Mouse (Mus musculus): Measurements from ENCODE around the gene Faf1.
"Not testable (repeated sequence)": the region's sequence is repeated elsewhere in the genome, so short reads cannot be mapped to it uniquely, and the experiment has no call there.

Gene Faf1

DNA sequence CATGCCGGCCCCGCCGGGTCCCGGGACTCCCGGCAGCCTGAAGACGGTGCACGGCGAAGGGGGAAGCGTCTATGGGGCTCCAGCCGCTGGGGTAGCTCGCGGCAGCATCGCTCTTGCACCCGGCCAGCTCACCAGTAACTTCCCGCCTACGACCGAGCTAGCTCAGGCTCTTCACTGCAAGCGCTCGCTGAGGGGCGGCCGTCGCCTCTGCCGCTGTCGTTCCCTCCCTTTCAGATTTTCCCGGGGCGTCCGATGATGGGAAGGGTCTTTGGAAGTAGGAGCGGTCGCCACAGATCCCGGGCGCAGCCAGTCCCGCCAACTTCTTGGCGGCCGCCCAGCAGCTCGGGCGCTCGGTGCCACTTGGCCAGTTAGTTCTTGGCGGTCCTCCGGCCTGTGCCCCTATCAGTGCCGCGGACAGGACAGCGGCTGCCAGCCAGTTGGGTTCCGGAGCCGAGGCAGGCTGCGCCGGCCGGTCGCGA lies 10.4 kb upstream of the Faf1 start:
- peak; percentile 44 for DNase-seq

DNA sequence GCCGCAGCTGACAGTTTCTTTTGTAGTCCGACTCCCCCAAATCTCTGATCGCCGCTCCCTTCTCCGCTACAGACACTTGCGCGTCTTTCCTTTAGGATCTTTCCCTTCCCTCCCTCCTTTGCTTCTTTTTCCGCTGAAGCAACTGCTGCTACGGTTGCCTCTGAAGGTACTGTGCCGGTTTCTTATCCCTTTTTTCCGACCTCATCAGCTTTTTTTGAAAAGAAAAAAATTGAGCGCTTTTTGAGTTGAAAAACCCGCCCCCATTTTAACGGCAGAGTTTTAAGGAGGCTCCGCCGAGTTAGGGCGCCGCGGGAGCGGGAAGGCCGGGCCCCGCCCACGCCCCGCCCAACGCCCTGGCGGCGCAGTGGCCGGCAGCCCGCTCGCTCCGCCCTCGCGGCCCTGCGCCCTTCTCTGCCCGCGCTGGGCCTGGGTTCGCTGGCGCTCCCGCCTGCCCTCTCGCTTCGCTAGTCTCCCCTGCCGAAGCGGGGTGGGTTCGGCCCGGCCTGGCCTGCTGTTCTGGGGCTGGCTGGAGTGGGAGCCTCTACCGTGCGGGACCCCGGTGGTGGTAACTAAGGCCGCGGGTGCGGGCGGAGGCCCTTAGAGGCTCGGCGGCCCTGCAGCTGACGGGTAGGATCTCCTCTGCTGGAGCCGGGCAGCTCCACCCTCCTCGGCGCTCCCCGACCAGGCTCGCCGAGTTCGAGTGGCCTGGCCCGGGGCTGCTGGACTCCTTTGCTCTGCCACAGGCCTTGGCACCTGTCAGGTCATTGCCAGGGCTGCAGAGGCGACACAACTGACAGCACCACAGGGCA lies 9.7 kb upstream of the Faf1 start, which contains the start of gene Cdkn2c:
Gene Cdkn2c (minus strand): TSS at position 729 of the 809 bp plus-strand sequence.
- DNase-seq: peak; percentile 74

DNA sequence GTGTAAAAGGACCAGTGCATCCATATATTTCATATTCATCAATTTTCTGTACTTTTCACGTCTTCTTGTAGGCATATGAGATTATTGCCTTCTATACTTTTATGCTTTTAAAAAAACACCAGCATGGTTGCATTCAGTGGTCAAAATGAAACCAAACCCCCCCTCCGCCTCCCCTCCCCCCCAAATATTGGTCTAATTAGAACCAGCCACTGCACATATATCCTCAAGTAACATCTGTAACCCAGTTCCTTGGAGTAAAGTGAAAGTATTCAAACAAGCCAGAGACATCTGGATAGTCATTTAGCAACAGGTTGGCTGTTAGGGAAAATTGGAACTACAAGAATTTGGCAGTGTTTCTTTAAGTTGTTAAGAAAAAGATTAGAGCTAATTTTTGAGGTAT lies 8.9 kb upstream of the Faf1 start:
- no peak for DNase-seq

DNA sequence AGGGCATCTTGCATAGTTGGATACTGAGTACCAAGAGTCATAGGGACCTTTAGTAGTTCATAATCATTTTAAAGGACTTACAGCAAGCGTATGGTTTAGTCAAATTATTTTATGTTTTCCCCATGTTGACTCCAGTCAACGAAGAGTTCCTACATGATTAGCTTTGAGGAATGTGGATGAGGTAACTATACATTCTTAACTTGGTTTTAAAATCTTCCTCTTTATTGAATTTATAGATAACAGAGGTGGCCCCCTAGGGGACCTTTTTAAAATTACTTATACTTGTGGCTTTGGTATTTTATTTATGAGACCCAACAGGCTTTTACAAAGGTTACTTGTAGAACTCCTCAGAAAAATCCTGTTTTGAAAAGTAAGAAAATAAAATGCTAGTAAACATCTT lies 6.2 kb upstream of the Faf1 start:
- no peak for DNase-seq

DNA sequence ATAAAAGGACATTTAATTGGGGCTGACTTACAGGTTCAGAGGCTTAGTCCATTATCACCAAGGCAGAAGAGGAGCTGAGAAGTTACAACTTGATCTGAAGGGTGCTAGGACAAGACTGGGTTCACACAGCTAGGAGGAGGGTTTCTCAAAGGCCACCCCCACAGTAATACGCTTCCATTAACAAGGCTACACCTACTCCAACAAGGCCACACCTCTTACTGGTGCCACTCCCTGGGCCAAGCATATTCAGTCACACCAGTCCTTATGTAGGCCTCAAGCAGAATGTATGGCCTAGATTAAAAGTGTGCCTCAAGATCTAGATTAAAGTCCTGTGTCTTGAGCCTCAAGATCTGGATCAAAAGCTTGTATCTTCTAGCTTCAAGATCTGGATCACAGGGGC lies 4.4 kb upstream of the Faf1 start:
- no peak for DNase-seq

DNA sequence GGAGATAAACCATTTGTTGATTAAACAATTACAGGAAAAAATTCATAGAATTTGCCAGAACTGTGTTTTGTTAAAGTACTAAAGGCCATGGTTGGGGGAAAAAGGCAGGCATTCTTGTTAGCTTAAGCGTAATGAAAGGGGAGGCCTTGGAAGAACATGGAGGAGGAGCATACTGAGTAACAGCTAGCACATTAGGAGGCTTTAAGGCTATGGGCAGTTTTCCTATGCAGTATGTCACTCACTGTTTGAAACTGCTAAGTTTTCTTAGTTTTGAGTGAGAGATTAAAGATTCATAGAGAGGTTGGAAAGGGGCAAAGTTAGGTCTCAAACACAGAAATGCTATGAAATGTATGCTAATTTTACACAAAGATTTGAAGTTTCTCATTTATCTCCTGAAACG lies 2.3 kb upstream of the Faf1 start:
- no peak for DNase-seq

DNA sequence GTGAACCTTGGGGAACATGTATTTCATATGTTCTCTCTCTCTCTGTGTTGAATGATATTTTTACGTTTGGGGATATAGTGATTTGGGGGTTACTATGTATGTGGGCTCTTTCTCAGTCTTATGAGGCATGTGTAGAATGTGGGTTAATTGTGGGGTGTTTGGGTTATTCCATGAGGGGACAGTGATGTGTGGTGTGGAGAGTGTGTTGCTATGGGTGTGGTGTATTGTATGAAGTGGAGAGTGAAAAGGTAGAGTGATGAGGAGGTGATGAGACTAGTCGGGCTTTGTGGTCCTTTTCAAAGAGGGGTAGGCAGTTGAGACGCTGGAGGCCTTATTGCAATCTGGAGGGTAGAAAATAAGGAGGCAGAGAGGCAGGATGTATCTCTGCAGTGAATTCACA lies 833 bp downstream of the Faf1 start:
- no peak for DNase-seq

DNA sequence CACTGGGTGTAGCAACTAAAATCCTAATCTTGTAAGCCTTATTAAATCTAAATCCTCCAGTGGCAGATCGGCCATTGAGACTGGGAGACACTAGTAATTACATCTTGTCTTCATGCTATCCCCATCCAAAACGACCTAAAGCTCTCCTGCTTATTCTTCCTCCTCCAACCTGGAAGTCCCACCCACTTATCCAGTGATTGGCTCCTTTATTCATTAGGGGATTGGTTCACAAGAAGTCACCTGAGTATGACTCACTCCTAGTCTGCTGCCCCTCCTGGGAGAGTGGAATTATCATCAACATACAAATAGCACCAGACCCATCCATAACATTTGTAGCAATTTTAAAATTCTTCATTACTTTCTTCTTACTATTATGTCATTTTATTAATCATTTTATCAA lies 7.2 kb downstream of the Faf1 start:
- DNase-seq: no peak

DNA sequence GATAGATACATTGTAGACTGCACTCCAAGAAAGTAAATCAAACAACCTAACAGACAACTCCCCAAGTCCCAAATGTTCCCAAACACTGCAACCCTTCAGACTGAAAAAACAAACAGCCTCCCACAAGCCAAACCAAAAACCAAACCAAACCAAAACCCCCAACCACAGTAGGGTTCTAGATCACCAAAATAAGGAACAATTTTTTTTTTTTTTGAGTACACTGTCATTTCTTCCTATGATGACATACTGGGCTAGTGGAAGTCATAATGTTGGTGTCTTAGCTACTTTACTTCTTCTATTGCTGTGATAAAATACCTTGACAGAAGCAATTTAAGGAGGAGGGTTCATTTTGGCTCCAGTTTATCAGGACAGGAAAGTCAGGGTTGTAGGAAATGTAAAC lies 16.3 kb downstream of the Faf1 start:
- DNase-seq: no peak

DNA sequence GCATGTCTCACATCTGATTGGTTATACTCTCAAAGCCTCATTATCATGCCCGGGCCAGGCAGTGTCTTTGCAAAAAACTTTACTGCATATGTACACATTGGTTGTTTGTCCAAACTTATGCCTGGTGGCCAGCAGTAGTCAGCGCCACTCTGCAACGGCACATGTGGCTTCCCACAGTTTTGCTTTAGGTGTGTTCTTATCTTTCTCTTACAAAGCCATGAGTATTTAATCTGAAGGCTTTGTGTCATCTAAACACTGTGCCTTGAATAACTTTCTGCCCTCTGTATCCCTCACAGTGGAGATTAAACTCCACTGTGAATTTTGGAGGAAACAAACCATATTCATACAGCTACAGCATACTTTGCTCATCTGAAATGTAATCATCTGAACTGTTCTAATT lies 24.3 kb downstream of the Faf1 start:
- not testable (repeated sequence) for DNase-seq

DNA sequence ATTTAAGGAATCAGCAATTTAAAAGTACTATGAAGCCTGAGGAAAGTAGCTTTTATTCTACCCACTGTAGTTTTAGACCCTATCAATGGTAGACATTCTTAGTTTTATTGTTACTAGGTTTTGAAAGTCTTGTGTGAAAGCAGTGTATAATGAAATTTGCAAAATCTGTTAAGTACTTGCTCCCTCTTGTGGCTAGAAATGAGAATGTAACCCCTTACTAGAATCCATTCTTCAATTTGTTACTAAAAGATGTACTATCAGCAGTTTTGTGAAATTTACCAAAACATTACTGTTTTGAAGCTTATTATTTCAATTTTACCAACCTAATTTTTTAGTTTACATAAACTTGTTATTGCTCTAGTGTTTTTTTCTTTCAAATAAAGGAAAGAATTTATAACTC lies 27.2 kb downstream of the Faf1 start:
- DNase-seq: no peak

DNA sequence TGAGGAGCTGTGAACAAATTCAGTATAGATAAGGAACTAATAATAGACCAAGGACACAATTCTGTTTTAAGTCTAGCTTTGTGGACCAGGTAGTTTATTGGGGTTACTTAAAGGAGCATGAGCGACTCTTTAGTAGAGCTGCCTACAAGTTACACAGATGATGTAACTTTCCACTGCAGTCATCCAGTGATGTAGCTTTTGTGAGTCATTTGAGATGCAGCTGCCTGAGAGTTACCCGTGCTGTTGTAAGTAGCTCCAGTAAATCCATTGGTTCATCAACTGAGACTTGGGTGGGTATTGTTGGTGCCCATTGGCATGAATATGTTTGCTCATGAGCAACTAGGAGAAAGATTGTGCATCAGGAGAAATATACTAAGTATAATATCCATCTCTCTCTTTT lies 29.0 kb downstream of the Faf1 start:
- no peak for DNase-seq

DNA sequence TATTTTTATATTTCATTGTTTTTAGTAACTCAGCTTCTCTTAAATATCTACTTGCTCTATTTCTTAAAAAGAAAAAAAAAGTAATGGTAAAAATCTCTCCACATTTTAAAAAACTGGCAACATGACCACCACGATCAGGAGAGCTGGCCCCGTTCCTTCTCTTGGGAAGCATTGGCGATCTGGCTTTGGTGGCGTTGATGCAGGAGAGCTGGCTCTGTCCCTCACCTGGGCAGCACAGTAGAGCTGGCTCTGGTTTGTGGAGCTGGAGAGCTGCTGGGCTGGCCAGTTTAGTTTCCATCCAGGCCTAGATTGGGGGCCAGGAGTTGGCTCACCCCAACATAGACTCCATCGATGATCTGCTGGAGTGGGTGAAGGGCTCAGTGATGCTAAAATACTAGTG lies 42.9 kb downstream of the Faf1 start:
- no peak for DNase-seq

DNA sequence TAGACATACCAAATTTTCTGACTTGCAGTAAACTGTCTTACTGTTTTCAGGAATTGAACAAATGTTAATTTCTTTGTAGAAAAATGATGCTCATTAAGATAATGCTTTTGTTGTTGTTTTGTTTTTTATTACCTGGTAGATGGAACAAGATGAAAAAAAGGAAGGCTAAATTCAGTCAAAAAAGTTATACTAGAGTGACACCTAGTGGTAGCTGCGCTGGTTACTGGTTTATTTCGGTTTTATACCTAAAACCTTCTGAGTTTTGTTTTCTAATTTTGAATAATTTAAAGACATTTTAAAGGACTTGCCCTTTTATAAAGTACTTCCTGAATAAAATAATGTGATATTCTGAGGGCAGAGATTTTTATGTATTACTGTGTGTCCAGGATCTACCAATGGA lies 52.9 kb downstream of the Faf1 start:
- DNase-seq: peak; percentile 12

DNA sequence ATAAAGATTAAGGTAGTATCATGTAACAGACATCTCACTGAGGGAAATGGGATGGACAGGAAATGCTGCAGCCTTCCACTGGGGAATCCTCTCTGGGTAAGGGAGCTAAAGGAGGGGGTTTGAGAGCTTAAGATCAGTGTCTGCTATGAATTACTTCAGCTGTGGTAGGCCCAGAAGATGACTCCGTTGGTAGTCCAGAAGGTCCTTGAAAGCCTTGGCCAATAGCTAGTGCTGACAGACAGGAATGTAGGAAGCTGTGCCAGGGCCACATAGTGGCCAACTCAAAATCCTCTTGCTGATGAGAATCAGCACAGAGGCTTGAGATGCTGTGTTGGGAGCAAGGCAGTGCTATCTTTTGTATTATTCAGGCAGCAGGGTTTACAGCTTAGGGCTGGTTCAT lies 59.4 kb downstream of the Faf1 start:
- no peak for DNase-seq

DNA sequence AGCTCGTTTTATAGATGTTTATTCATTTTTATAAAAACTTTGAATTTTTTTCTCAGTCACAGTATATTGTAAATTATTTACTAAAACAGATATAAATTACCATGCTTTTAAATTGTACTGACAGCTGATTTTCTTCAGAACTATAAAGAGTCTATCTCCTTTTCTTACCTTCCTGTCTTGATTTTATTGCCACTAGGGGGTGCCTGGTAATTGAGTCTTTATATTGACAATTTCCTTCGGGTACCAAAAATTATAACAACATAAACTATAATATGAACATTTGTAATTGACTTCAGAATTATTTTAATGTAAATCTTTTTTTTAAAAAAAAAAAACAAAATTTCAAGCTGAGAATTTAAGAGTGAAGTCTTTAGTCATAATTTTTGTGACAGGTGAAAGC lies 67.6 kb downstream of the Faf1 start:
- no peak for DNase-seq

DNA sequence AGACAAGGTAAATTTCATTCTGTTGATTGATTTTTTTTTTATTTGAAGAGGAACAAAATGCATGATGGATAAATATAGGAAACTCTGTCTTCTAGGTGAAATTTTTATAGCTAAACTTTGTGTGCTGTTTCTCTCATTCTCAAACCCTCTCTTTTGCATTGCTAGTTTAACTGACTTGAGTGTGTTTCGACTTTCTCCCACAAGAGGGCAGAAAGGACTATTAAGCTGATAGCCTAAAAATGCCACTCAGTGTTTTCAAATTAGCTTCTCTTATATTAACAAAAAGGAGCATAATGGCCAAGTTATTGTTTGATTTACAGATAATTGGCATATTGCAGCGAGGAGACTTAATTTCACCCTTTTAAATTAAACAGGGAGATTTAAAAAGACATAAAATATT lies 82.6 kb downstream of the Faf1 start:
- no peak for DNase-seq

DNA sequence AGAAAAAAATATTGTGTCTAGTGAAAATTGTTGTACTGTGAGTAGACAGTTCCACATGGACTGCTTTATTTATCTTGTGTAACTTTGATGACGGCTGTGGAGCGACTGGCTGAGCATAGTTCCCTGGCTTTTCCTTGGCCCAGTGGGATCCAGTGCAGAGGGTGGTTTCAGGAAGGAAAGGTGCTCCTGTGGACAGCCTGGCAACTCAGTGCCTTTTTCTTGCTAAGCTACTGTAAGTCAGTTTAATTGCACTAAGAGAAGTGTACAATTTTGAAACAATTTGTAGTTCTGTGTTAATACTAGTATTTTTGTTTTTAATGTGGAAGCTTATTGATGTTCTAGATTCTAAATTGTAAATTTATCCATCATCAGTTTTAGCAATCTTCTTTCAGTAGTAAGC lies 83.5 kb downstream of the Faf1 start:
- DNase-seq: no peak

DNA sequence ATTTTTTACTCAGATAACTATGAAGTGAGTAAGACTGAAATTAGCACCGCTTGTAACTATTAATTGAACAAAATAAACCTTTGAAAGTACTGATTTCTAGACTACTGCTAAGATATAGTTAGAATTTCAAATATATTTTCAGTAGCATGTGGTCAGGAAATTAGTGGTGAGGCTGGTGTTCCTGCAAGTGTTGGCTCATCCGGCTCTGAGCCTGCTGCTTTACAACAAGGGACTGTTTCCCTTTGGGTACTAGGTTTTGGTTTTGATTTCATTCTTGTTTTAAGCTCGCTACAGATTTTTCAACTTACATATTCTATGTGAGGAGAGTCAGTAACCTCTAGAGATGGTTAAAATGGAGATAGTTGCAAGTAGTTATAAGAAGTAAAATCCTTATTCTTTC lies 84.1 kb downstream of the Faf1 start:
- no peak for DNase-seq

DNA sequence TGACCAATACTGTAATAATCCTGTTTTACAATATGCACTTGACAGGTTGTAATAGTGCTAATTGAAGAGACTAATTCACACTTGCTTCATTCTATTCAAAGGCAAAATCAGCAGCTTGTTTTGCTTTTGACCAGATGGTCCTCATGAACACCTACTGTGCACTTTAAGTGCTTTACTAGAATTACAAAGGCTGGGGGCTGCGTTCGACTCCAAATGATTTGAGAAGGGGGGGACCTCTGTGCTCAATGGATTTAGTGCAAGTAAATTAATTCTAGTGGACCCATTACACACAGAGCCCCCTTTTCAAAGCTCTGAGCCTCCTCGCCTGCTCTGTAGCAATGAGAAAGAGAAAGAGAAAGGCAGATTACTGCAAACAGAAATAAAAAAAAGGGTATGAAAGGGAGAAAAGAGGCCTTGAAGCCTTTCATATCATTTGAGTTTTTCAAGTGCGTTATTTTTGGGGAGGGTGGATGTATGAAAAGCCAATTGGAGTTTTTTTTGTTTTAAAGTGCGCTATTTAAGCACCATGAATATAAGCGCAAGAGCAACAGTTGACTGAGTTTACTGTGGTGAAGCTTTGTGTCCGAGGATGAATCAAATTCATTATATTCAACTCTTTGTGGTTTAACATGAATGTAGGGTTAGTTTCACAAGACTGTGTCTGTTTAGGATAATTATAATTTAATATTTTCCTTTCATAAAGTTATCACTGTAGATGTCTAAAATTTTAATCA lies 86.5 kb downstream of the Faf1 start:
- no peak for DNase-seq

DNA sequence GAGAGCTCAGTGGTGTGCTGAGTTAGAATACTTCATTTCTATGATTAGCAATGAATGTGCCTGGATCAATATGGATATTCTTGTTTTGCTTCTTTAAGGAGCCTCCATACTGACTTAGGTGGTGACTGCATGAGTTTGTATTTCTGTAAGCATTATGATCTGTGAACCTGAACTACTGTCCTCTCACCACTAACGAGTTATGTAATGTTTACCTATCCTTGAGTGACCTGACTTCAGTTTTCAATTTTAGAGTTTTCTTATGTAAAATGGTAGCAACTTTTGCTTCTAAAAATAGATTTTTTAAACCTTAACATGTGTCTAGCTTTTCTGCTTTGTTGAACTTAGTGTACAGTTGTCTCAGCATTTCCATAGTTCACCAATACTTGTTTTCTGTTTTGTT lies 92.7 kb downstream of the Faf1 start:
- no peak for DNase-seq

DNA sequence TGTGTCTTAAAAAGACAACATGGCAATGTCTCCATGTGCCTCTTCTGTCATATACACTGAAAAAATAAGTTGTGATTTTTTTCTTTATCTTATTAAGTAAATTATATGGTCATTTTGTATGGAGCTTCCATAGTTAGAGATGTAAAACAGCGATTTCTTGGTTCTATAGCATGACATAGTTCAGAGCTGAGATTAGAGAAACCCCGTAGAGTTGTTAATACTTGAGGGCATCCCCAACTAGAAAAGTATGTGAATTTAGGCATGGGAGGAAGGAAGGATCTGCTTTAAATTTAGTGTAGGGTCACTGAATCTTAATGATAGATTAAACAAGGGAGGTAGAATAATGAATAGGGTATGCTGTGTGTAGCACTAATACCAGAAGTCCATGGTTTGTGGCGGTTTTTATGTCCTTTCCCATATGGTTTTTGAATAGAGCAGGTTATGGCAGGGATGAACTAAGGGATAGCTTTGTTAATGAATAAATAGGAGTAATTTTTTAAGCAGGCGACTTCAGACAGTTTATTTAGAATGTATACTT lies 106.3 kb downstream of the Faf1 start:
- DNase-seq: no peak

DNA sequence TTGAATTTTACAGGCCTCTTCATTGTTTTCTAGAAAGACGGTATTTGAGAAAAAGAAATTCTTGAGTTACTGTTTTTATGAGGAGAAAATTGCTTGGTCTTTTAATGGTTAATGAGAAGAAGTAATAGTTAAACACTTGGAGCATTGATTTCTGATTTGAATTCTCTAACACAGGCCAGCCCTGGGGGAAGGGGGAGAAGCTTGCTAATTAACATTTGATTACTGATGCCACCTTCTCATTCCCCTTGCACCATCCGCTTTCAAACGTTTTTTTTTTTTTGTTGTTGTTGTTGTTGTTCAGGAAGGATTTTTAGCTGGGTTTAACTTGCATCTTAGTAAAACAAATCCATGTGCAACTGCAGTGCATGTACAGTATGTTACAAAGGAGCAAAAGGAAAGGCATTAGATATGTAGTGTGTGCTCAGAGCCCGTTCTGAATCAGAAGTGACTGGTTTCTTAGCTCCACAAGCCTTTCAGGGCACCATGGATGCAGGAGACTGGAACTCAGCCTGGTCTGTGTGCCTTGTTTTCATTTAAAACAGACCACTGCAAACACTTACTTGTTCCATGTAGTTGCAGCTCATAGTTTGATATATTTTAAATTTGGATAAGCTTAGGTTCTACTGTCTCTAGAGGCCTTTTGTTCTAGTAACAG lies 113.1 kb downstream of the Faf1 start:
- no peak for DNase-seq

DNA sequence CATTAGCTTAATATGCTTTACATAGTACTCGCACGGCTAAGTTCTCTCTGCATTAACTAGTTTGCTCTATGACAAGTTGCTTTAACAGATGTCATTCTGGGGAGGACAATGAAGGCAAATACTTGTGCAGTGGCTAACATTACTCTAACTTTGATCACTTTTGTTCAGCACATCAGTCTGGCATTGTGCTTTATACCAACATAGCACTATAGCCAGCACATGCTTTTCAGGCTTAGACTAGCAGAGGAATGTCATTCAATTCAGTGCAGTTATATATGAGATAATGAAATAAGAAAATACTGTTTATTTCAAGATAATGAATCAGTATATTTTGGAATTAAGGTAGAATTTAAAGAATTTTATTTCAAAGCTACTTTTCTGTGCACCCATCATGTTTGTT lies 115.9 kb downstream of the Faf1 start:
- no peak for DNase-seq
